Mouse (Mus musculus) intestine, embryonic 14.5 days (tissue): ENCODE measurements around the gene Col2a1. TPM values are rescaled to one million over a fixed set of nuclear protein-coding genes. Genes with fewer than 3 reads are reported as not detected.
A peak's percentile ranks its signal among the peaks of the same experiment; 100 is the strongest.

ENCODE experiments used
- ATAC-seq: fragments of 200-750 bp; cut with Nextera tagmentation; replicated peaks from 2 replicates; pipeline ENCODE4 v1.8.0; 2017; ENCODE audit warnings: low read depth, moderate number of reproducible peaks, moderate TSS enrichment, moderate library complexity; ENCODE audit not compliant: low FRiP score, low TSS enrichment
- DNase-seq: peaks from one replicate; pipeline ENCODE4 v3.0.0-alpha.2; 2018; ENCODE audit warnings: low spot score
- H3K27ac ChIP-seq: fragments of 300-500 bp; sonication (generic); 2 replicates; pipeline ENCODE4 v1.5.1; 2014; ENCODE audit warnings: low read depth, mild to moderate bottlenecking, control low read depth
- H3K27me3 ChIP-seq: fragments of 300-500 bp; sonication (generic); replicated peaks from 2 replicates; pipeline ENCODE4 v1.6.1; 2014; ENCODE audit warnings: low read length, control low read depth; ENCODE audit not compliant: control insufficient read depth, insufficient read depth
- H3K36me3 ChIP-seq: fragments of 300-500 bp; sonication (generic); 2 replicates; pipeline ENCODE4 v1.6.1; 2014; ENCODE audit warnings: low read length, control low read depth; ENCODE audit not compliant: control insufficient read depth, insufficient read depth
- H3K4me1 ChIP-seq: fragments of 300-500 bp; sonication (generic); replicated peaks from 2 replicates; pipeline ENCODE4 v1.6.1; 2014; ENCODE audit warnings: low read length, control low read depth, mixed read lengths; ENCODE audit not compliant: control insufficient read depth, insufficient read depth
- H3K4me2 ChIP-seq: fragments of 300-500 bp; sonication (generic); 2 replicates; pipeline ENCODE4 v1.6.1; 2014; ENCODE audit warnings: low read length
- H3K4me3 ChIP-seq: fragments of 300-500 bp; sonication (generic); 2 replicates; pipeline ENCODE4 v1.5.1; 2014; ENCODE audit warnings: low read depth, low read length, control low read depth, mixed read lengths
- H3K9ac ChIP-seq: fragments of 300-500 bp; sonication (generic); 2 replicates; pipeline ENCODE4 v1.6.1; 2014; ENCODE audit warnings: mild to moderate bottlenecking, low read length
- H3K9me3 ChIP-seq: fragments of 300-500 bp; sonication (generic); 2 replicates; pipeline ENCODE4 v1.6.1; 2016; ENCODE audit warnings: low read length, control low read depth; ENCODE audit not compliant: control insufficient read depth
- WGBS: fragments of 180-500 bp; shearing (Covaris S2); extraction: QIAGEN DNeasy Blood & Tissue Kit; methylation state at CpG from one replicate; pipeline ENCODE4 v1.1.7; 2014; 5-methylcytosine and 5-hydroxymethylcytosine counted together
- polyA plus RNA-seq: library from polyadenylated mRNA; unstranded; fragments of >200 nt; fragmentation: Nextera tagmentation; extraction: Ambion mirVana; gene quantifications from 2 replicates; pipeline ENCODE4 v1.2.1, GENCODE M21; 2014

Gene Col2a1
- polyA plus RNA-seq, result 2.3 and 4.5 TPM in 2 replicates

- H3K9me3 ChIP-seq, result no peaks in the 10 kb centered on the region
- peak; percentile 74 for DNase-seq
- no peak within 1 kb of the TSS for H3K9ac ChIP-seq
- H3K4me2 ChIP-seq, result peak within 1 kb of the TSS; percentile 59
- H3K27me3 ChIP-seq, result peaks cover 81% of the 10 kb centered on the region
- peaks cover 40% of the 10 kb centered on the region for H3K4me1 ChIP-seq
- H3K36me3 ChIP-seq, result no peaks in the 10 kb centered on the region
- no peak within 1 kb of the TSS for H3K27ac ChIP-seq
- peak; percentile 19; the same call in 1 of the 2 replicates for ATAC-seq
- WGBS, result 1% methylated on average over 52 of the region's 59 CpGs
- peak within 1 kb of the TSS; percentile 32 for H3K4me3 ChIP-seq
Observed at GRCm38 (mm10) chr15:98003822-98004739, at the start of gene Col2a1. TSS of gene Col2a1 (minus strand) at chr15:98004695.

GRCm38 (mm10) chr15:98051685-98052084 is 47.2 kb upstream of the Col2a1 start:
- ATAC-seq, result no peak
- no peak for DNase-seq
- H3K4me3 ChIP-seq, result no peak overlapping the region
- H3K36me3 ChIP-seq, result peaks cover 87% of the 10 kb centered on the region
- no peak overlapping the region for H3K27ac ChIP-seq
- no peaks in the 10 kb centered on the region for H3K4me1 ChIP-seq
- no peaks in the 10 kb centered on the region for H3K27me3 ChIP-seq
- WGBS, result 90% methylated on average over 5 of the region's 5 CpGs
- no peak overlapping the region for H3K4me2 ChIP-seq
- H3K9me3 ChIP-seq, result no peaks in the 10 kb centered on the region
- H3K9ac ChIP-seq, result no peak overlapping the region

- H3K4me1 ChIP-seq, result no peaks in the 10 kb centered on the region
- H3K27ac ChIP-seq, result no peak overlapping the region
- DNase-seq (no peak), ATAC-seq (no peak)
- H3K4me3 ChIP-seq, result no peak overlapping the region
- H3K4me2 ChIP-seq, result no peak overlapping the region
- no peak overlapping the region for H3K9ac ChIP-seq
- peaks cover 93% of the 10 kb centered on the region for H3K36me3 ChIP-seq
- no peaks in the 10 kb centered on the region for H3K27me3 ChIP-seq
- H3K9me3 ChIP-seq, result no peaks in the 10 kb centered on the region
- WGBS, result 91% methylated on average over 13 of the region's 13 CpGs
Observed at GRCm38 (mm10) chr15:98048918-98049700, 44.6 kb upstream of the Col2a1 start.

GRCm38 (mm10) chr15:98044387-98044786 is 39.9 kb upstream of the Col2a1 start:
- DNase-seq (no peak), ATAC-seq (no peak)
- Histone ChIP-seq H3K9me3 (no peaks in the 10 kb centered on the region), H3K4me2 (no peak overlapping the region), H3K27ac (no peak overlapping the region), H3K36me3 (peaks cover 97% of the 10 kb centered on the region), H3K4me3 (no peak overlapping the region), H3K4me1 (no peaks in the 10 kb centered on the region), H3K9ac (no peak overlapping the region), H3K27me3 (no peaks in the 10 kb centered on the region)
- 96% methylated on average over 5 of the region's 5 CpGs for WGBS

- no peaks in the 10 kb centered on the region for H3K4me1 ChIP-seq
- peaks cover 97% of the 10 kb centered on the region for H3K36me3 ChIP-seq
- no peak overlapping the region for H3K27ac ChIP-seq
- no peaks in the 10 kb centered on the region for H3K9me3 ChIP-seq
- no peak for ATAC-seq
- H3K27me3 ChIP-seq, result no peaks in the 10 kb centered on the region
- H3K4me2 ChIP-seq, result no peak overlapping the region
- H3K4me3 ChIP-seq, result no peak overlapping the region
- no peak for DNase-seq
- WGBS, result 92% methylated on average over 6 of the region's 6 CpGs
- H3K9ac ChIP-seq, result no peak overlapping the region
Observed at GRCm38 (mm10) chr15:98043967-98044366, 39.5 kb upstream of the Col2a1 start.

GRCm38 (mm10) chr15:98042508-98042907 is 38.0 kb upstream of the Col2a1 start:
- WGBS, result 89% methylated on average over 12 of the region's 12 CpGs

GRCm38 (mm10) chr15:98039682-98040081 is 35.2 kb upstream of the Col2a1 start:
- no peak for DNase-seq

More at GRCm38 (mm10) chr15:98042508-98042907, 38.0 kb upstream of the Col2a1 start:
- Histone ChIP-seq H3K27ac (no peak overlapping the region), H3K4me1 (no peaks in the 10 kb centered on the region), H3K9ac (no peak overlapping the region), H3K9me3 (no peaks in the 10 kb centered on the region), H3K4me2 (no peak overlapping the region), H3K36me3 (peaks cover 91% of the 10 kb centered on the region), H3K4me3 (no peak overlapping the region), H3K27me3 (no peaks in the 10 kb centered on the region)
- DNase-seq, result no peak
- no peak for ATAC-seq

GRCm38 (mm10) chr15:98036578-98036977 is 32.1 kb upstream of the Col2a1 start:
- ATAC-seq, result no peak
- DNase-seq, result no peak
- 91% methylated on average over 5 of the region's 5 CpGs for WGBS
- Histone ChIP-seq H3K36me3 (peaks cover 47% of the 10 kb centered on the region), H3K9me3 (no peaks in the 10 kb centered on the region), H3K4me2 (no peak overlapping the region), H3K9ac (no peak overlapping the region), H3K27me3 (no peaks in the 10 kb centered on the region), H3K27ac (no peak overlapping the region), H3K4me3 (no peak overlapping the region), H3K4me1 (no peaks in the 10 kb centered on the region)

More at GRCm38 (mm10) chr15:98039682-98040081, 35.2 kb upstream of the Col2a1 start:
- Histone ChIP-seq H3K9ac (no peak overlapping the region), H3K4me1 (no peaks in the 10 kb centered on the region), H3K9me3 (no peaks in the 10 kb centered on the region), H3K27ac (no peak overlapping the region), H3K27me3 (no peaks in the 10 kb centered on the region), H3K36me3 (peaks cover 77% of the 10 kb centered on the region), H3K4me3 (no peak overlapping the region), H3K4me2 (no peak overlapping the region)
- WGBS, result 91% methylated on average over 10 of the region's 10 CpGs
- ATAC-seq, result no peak
